Comparison of ENCODE assay signal across 12 mouse cellular contexts in the genomic region with DNA sequence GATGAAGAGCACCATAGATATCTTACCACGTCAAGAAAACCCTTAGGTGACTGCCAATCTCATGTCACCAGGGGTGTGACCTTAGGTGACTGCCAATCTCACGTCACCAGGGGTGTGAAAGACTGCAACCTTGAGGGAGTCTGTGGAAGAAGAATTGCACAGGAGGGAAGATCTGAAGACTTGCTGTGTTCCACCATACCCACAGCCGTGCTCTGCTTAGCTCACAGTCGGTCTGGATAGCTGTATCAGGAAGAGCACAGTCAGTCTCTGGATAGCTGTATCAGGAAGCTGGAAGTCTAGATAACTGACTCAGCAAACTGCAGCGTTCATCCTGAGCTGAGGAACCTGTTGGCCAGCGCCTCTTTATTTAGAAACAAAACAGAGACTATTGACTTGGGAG.
DNase-seq lines count a peak whose midpoint lies in the region; ATAC-seq lines count a peak whose summit lies in the region.
"Had no signal": no experiment of that assay in that cellular context is flagged by ENCODE, and none has a peak within 500 bp of the region (broad histone marks: within the 10 kb centered on the region; RNA-seq: fewer than 3 reads in every experiment).

No protein-coding gene starts in this region.

- no peak overlapping the region for H3K4me3 ChIP-seq in heart, embryonic 16.5 days (ENCODE audit: low read length)

- no peaks in the 10 kb centered on the region for H3K9me3 ChIP-seq in heart, embryonic 16.5 days (replicated peaks; ENCODE audit: control insufficient read depth, low read length)

- no peak overlapping the region for H3K9ac ChIP-seq in heart, embryonic 16.5 days (ENCODE audit: low read length)
- H3K9ac ChIP-seq: hindbrain, embryonic 14.5 days had no signal

- peaks cover 54% of the 10 kb centered on the region for H3K4me1 ChIP-seq in heart, embryonic 16.5 days (ENCODE audit: control insufficient read depth, insufficient read depth, low read length)

- ATAC-seq in heart, embryonic 16.5 days (replicated peaks; ENCODE audit: extremely low read depth, insufficient read depth, low FRiP score) = peak; percentile 39; the same call in 1 of the 2 replicates

- intact Hi-C loops in heart, postnatal 10 days (cut with DNase I) = loop anchor here (5.0 kb wide), 2 partner anchors 34 to 111 kb away; no protein-coding TSS in a partner anchor

- DNase-seq in heart, postnatal 10 days = no peak
- DNase-seq in c-Kit-negative CD71-positive TER-119-positive erythroid progenitor cells, embryonic 14.5 days (ENCODE audit: low read depth, low spot score) = peak; percentile 85
- peak; percentile 85 for DNase-seq in liver
- DNase-seq in spleen, postnatal 10 days (ENCODE audit: low spot score in 2 of 2) = peak; percentile 59 to 64
- no peak for DNase-seq in MN1 (ENCODE audit: low spot score)
- DNase-seq in right cerebral cortex, postnatal 10 days (ENCODE audit: low spot score in 2 of 2) = no peak
- DNase-seq in left cerebral cortex, adult 18-20 months (ENCODE audit: low spot score in 2 of 2) = no peak
- DNase-seq: embryo, embryonic 11 days; gastrocnemius, postnatal 14 days; kidney, postnatal 14 days had no signal

- no peak overlapping the region for H3K4me2 ChIP-seq in heart, embryonic 16.5 days (ENCODE audit: low read depth, low read length)
- H3K4me2 ChIP-seq: hindbrain, embryonic 14.5 days had no signal

- 29% methylated on average over 6 of the region's 6 CpGs for WGBS in heart, embryonic 16.5 days

- H3K27me3 ChIP-seq in heart, embryonic 16.5 days (ENCODE audit: control insufficient read depth, insufficient read depth, low read length) = no peaks in the 10 kb centered on the region

- H3K36me3 ChIP-seq in heart, embryonic 16.5 days (ENCODE audit: control insufficient read depth, insufficient read depth) = 0 out of 2 replicates have a peak, but pooled peaks cover 2% of the 10 kb centered on the region

- H3K27ac ChIP-seq in heart, embryonic 16.5 days (ENCODE audit: low read length) = no peak overlapping the region
- H3K27ac ChIP-seq: hindbrain, embryonic 14.5 days had no signal

Comparison
In these comparisons a context has a peak if more than half of its experiments do, and no peak if none do; other contexts are left out.
1. DNase-seq: peak in c-Kit-negative CD71-positive TER-119-positive erythroid progenitor cells, embryonic 14.5 days (single experiment), liver (single experiment) and spleen, postnatal 10 days (2 of 2); none in heart, postnatal 10 days (0 of 2), MN1 (single experiment), right cerebral cortex, postnatal 10 days (0 of 2) and left cerebral cortex, adult 18-20 months (0 of 2).